In the genomic region with DNA sequence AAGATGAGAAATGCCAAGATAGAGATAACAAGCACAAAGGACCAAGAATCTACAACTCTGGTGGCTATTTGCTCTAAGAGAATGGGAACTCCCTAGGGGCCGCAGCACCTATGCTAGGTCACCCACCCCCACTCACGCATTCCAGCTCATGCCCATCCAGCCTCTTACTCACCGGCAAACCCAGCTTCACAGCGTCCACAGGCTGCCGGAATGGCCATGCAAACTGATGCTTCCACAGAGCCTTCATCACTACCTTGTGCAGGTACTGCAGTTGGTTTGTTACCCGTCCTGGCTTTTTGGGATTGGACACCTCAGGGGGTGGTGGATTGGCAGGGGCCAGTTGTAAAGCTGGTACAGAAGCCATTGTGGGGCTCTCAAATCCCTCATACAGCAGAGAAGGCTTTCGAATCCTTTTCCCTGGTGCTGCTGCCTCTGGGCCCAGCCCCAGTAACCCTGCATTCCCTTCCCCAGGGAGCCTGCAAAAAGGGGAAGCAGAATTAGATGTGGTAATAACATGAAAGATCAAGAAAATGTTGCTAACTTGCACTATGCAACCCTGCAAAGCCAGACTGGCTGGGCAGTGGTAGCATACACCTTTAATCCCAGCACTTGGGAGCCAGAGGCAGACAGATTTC, we compare ENCODE assay signal across 8 mouse cellular contexts. TPM values are rescaled to one million over a fixed set of nuclear protein-coding genes. Genes with fewer than 3 reads are reported as not detected.
DNase-seq lines count a peak whose midpoint lies in the region; ATAC-seq lines count a peak whose summit lies in the region.

No protein-coding gene starts in this region.

- WGBS in forebrain, embryonic 14.5 days = 21% methylated on average over 7 of the region's 7 CpGs
- WGBS in limb, embryonic 15.5 days = 31% methylated on average over 7 of the region's 7 CpGs
- WGBS in stomach, embryonic 15.5 days = 23% methylated on average over 7 of the region's 7 CpGs

- peak; percentile 20 for DNase-seq in CD4-positive helper T cell, adult 2 months (ENCODE audit: low read depth, low spot score)
- no peak for DNase-seq in forebrain, embryonic 14.5 days (ENCODE audit: low spot score)
- DNase-seq in thymus, postnatal 4 days = no peak
- DNase-seq in frontal cortex, postnatal 36 days (ENCODE audit: low spot score in 2 of 2) = no peak

- peak overlapping the region; percentile 100 for H3K4me3 ChIP-seq in erythroblast, embryonic 14.5 days (replicated peaks)
- H3K4me3 ChIP-seq in forebrain, embryonic 14.5 days (ENCODE audit: low read depth, low read length) = peak overlapping the region; percentile 99
- peak overlapping the region; percentile 81 for H3K4me3 ChIP-seq in limb, embryonic 15.5 days
- H3K4me3 ChIP-seq in stomach, embryonic 15.5 days (replicated peaks) = peak overlapping the region; percentile 80

- H3K4me1 ChIP-seq in erythroblast, embryonic 14.5 days (ENCODE audit: control insufficient read depth) = peaks cover 61% of the 10 kb centered on the region
- peaks cover 10% of the 10 kb centered on the region for H3K4me1 ChIP-seq in forebrain, embryonic 14.5 days (ENCODE audit: control insufficient read depth, insufficient read depth, low read length)
- peaks cover 28% of the 10 kb centered on the region for H3K4me1 ChIP-seq in limb, embryonic 15.5 days
- peaks cover 24% of the 10 kb centered on the region for H3K4me1 ChIP-seq in stomach, embryonic 15.5 days

- peaks cover 71% of the 10 kb centered on the region for H3K36me3 ChIP-seq in erythroblast, embryonic 14.5 days (ENCODE audit: control insufficient read depth)
- peaks cover 68% of the 10 kb centered on the region for H3K36me3 ChIP-seq in forebrain, embryonic 14.5 days (ENCODE audit: control insufficient read depth, insufficient read depth, low read length)
- peaks cover 61% of the 10 kb centered on the region for H3K36me3 ChIP-seq in limb, embryonic 15.5 days
- peaks cover 58% of the 10 kb centered on the region for H3K36me3 ChIP-seq in stomach, embryonic 15.5 days

- H3K9ac ChIP-seq in forebrain, embryonic 14.5 days (ENCODE audit: low read length) = peak overlapping the region; percentile 95
- peak overlapping the region; percentile 69 for H3K9ac ChIP-seq in limb, embryonic 15.5 days
- peak overlapping the region; percentile 33; the same call in 1 of the 2 replicates for H3K9ac ChIP-seq in stomach, embryonic 15.5 days

- H3K27ac ChIP-seq in forebrain, embryonic 14.5 days (ENCODE audit: low read depth, low read length) = no peak overlapping the region
- H3K27ac ChIP-seq in limb, embryonic 15.5 days = no peak overlapping the region
- 0 out of 2 replicates have a peak overlapping the region, but pooled peaks have one; percentile 1 for H3K27ac ChIP-seq in stomach, embryonic 15.5 days

- H3K9me3 ChIP-seq in erythroblast, embryonic 14.5 days (ENCODE audit: control insufficient read depth, low read length) = no peaks in the 10 kb centered on the region
- no peaks in the 10 kb centered on the region for H3K9me3 ChIP-seq in forebrain, embryonic 14.5 days (replicated peaks; ENCODE audit: control insufficient read depth, low read length)
- no peaks in the 10 kb centered on the region for H3K9me3 ChIP-seq in limb, embryonic 15.5 days
- no peaks in the 10 kb centered on the region for H3K9me3 ChIP-seq in stomach, embryonic 15.5 days

- peak overlapping the region; percentile 98 for H3K4me2 ChIP-seq in forebrain, embryonic 14.5 days (ENCODE audit: low read length)
- H3K4me2 ChIP-seq in limb, embryonic 15.5 days = peak overlapping the region; percentile 83
- peak overlapping the region; percentile 79 for H3K4me2 ChIP-seq in stomach, embryonic 15.5 days

- ATAC-seq in erythroblast, adult 5-6 weeks (replicated peaks; ENCODE audit: low FRiP score, poor library complexity, severe bottlenecking) = no peak
- ATAC-seq in forebrain, embryonic 14.5 days = no peak
- ATAC-seq in limb, embryonic 15.5 days (ENCODE audit: insufficient number of reproducible peaks, low FRiP score, low TSS enrichment, low read depth) = no peak
- ATAC-seq in stomach, embryonic 15.5 days (ENCODE audit: insufficient read depth, low FRiP score, low read depth) = no peak

- no peaks in the 10 kb centered on the region for H3K27me3 ChIP-seq in erythroblast, embryonic 14.5 days (ENCODE audit: control insufficient read depth)
- H3K27me3 ChIP-seq in forebrain, embryonic 14.5 days (replicated peaks; ENCODE audit: control insufficient read depth, insufficient read depth, low read length) = no peaks in the 10 kb centered on the region
- no peaks in the 10 kb centered on the region for H3K27me3 ChIP-seq in limb, embryonic 15.5 days
- no peaks in the 10 kb centered on the region for H3K27me3 ChIP-seq in stomach, embryonic 15.5 days (replicated peaks)

RNA-seq across cellular contexts. Expression of gene H2-DMa, which starts 2.5 kb away (rescaled TPM):
- 0.46 and 1.0 TPM in 2 replicates for polyA plus RNA-seq in erythroblast, embryonic 14.5 days (2012)
- total RNA-seq in erythroblast, adult 5-6 weeks (2015; ENCODE audit: low replicate concordance) = 15.9 and 37.5 TPM in 2 replicates
- 11.7 and 13.3 TPM in 2 replicates for total RNA-seq in erythroblast, adult 5-6 weeks (2017; ENCODE audit: low replicate concordance)
- polyA plus RNA-seq in forebrain, embryonic 14.5 days (2014; fragmentation: Nextera tagmentation; extraction: Ambion mirVana) = 11.0 and 11.6 TPM in 2 replicates
- 13.4 and 15.2 TPM in 2 replicates for polyA plus RNA-seq in limb, embryonic 15.5 days (2015; fragmentation: Nextera tagmentation; extraction: Ambion mirVana)
- polyA plus RNA-seq in stomach, embryonic 15.5 days (2015; fragmentation: Nextera tagmentation; extraction: Ambion mirVana) = 10.8 and 12.1 TPM in 2 replicates

RNA-seq across cellular contexts. Expression of gene Brd2, which starts 5.6 kb away (rescaled TPM):
- 28.3 and 30.4 TPM in 2 replicates for polyA plus RNA-seq in erythroblast, embryonic 14.5 days (2012)
- total RNA-seq in erythroblast, adult 5-6 weeks (2015; ENCODE audit: low replicate concordance) = 36.1 and 75.0 TPM in 2 replicates
- total RNA-seq in erythroblast, adult 5-6 weeks (2017; ENCODE audit: low replicate concordance) = 114 and 135 TPM in 2 replicates
- polyA plus RNA-seq in forebrain, embryonic 14.5 days (2014; fragmentation: Nextera tagmentation; extraction: Ambion mirVana) = 118 and 137 TPM in 2 replicates
- 104 and 112 TPM in 2 replicates for polyA plus RNA-seq in limb, embryonic 15.5 days (2015; fragmentation: Nextera tagmentation; extraction: Ambion mirVana)
- 98.3 and 107 TPM in 2 replicates for polyA plus RNA-seq in stomach, embryonic 15.5 days (2015; fragmentation: Nextera tagmentation; extraction: Ambion mirVana)

RNA-seq across cellular contexts. Expression of gene H2-Oa, which starts 24.7 kb away (rescaled TPM):
- 0.04 and 0.14 TPM in 2 replicates for polyA plus RNA-seq in erythroblast, embryonic 14.5 days (2012)
- total RNA-seq in erythroblast, adult 5-6 weeks (2015; ENCODE audit: low replicate concordance) = 0.84 and 7.9 TPM in 2 replicates
- total RNA-seq in erythroblast, adult 5-6 weeks (2017; ENCODE audit: low replicate concordance) = 1.1 TPM in 1 of 2 replicates, not detected in the other
- polyA plus RNA-seq in forebrain, embryonic 14.5 days (2014; fragmentation: Nextera tagmentation; extraction: Ambion mirVana) = 0.22 TPM in 1 of 2 replicates, not detected in the other
- polyA plus RNA-seq in limb, embryonic 15.5 days (2015; fragmentation: Nextera tagmentation; extraction: Ambion mirVana) = 0.61 and 0.79 TPM in 2 replicates
- 0.79 and 1.2 TPM in 2 replicates for polyA plus RNA-seq in stomach, embryonic 15.5 days (2015; fragmentation: Nextera tagmentation; extraction: Ambion mirVana)

RNA-seq across cellular contexts. Expression of gene H2-DMb2, which starts 26.3 kb away (rescaled TPM):
- not detected in 2 replicates for polyA plus RNA-seq in erythroblast, embryonic 14.5 days (2012)
- total RNA-seq in erythroblast, adult 5-6 weeks (2015; ENCODE audit: low replicate concordance) = 2.5 TPM in 1 of 2 replicates, not detected in the other
- 3.2 and 3.6 TPM in 2 replicates for total RNA-seq in erythroblast, adult 5-6 weeks (2017; ENCODE audit: low replicate concordance)
- 0.18 and 0.36 TPM in 2 replicates for polyA plus RNA-seq in forebrain, embryonic 14.5 days (2014; fragmentation: Nextera tagmentation; extraction: Ambion mirVana)
- polyA plus RNA-seq in limb, embryonic 15.5 days (2015; fragmentation: Nextera tagmentation; extraction: Ambion mirVana) = 0.37 and 0.38 TPM in 2 replicates
- polyA plus RNA-seq in stomach, embryonic 15.5 days (2015; fragmentation: Nextera tagmentation; extraction: Ambion mirVana) = 0.58 and 0.87 TPM in 2 replicates

RNA-seq across cellular contexts. Expression of gene H2-DMb1, which starts 36.0 kb away (rescaled TPM):
- not detected in 2 replicates for polyA plus RNA-seq in erythroblast, embryonic 14.5 days (2012)
- 6.1 and 9.6 TPM in 2 replicates for total RNA-seq in erythroblast, adult 5-6 weeks (2015; ENCODE audit: low replicate concordance)
- total RNA-seq in erythroblast, adult 5-6 weeks (2017; ENCODE audit: low replicate concordance) = 7.1 and 15.8 TPM in 2 replicates
- 0.66 and 1.2 TPM in 2 replicates for polyA plus RNA-seq in forebrain, embryonic 14.5 days (2014; fragmentation: Nextera tagmentation; extraction: Ambion mirVana)
- polyA plus RNA-seq in limb, embryonic 15.5 days (2015; fragmentation: Nextera tagmentation; extraction: Ambion mirVana) = 2.6 and 3.3 TPM in 2 replicates
- 2.2 and 2.8 TPM in 2 replicates for polyA plus RNA-seq in stomach, embryonic 15.5 days (2015; fragmentation: Nextera tagmentation; extraction: Ambion mirVana)

Comparison
In these comparisons a context has a peak if more than half of its experiments do, and no peak if none do; other contexts are left out.
1. H3K9ac ChIP-seq: peak in every context shown above with its lines; median percentile 95 in forebrain, embryonic 14.5 days; 69 in limb, embryonic 15.5 days; 33 in stomach, embryonic 15.5 days.